Mouse (Mus musculus): ENCODE measurements around the gene Wdfy1.

DNA sequence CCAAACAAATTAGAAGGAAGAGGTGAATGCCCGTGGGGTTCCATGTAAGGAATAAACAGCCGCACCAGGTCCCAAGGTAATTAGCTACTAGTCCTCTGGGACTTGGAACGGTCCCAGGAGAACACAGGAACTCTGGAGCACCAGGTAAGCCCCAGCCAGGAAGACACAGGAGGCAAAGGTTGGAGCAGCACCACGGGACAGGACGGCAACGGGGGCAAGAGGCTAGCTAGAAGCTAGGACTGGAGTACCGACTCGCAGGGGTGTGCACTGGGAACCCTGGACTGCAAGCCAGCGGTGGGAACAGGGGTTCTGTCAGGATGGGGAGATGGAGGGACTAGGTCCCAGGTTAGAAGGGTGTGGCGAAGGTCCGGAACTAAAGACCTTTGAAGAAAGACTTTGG, 15.3 kb downstream of the Wdfy1 start:
- no peak for TF ChIP-seq CTCF (IDR thresholded peaks at IDR 0.05; ENCODE audit: insufficient read depth, low read depth, low read length)
- no peak for TF ChIP-seq POLR2A (IDR thresholded peaks at IDR 0.05; ENCODE audit: insufficient read depth, low read depth, low read length)
